Mouse (Mus musculus): ENCODE data around the gene Fndc1. TPM values are rescaled to one million over a fixed set of nuclear protein-coding genes. Genes with fewer than 3 reads are reported as not detected.

Gene Fndc1
- total RNA-seq, 2 experiments from 2014 or later = 10.2 to 11.8 TPM

DNA sequence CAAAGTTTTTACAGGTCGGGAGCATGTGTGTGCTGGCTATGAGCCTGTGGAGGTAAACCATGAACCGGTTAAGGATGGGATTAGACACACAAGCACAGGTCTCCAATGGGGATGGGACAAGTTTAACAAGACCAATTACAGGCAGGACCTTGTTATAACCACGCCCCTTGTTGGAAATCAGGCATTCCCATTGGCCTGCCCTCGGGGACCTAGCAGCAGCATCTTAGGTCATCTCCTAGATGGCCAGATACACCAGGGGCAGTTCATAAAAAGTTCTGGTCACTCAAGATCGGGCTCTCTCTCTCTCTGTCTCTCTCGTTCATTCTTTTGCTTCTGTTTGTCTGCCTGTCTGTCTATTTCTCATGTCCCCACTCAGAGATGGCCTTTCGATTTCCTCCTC lies 6.9 kb downstream of the Fndc1 start:
- no peak for DNase-seq

DNA sequence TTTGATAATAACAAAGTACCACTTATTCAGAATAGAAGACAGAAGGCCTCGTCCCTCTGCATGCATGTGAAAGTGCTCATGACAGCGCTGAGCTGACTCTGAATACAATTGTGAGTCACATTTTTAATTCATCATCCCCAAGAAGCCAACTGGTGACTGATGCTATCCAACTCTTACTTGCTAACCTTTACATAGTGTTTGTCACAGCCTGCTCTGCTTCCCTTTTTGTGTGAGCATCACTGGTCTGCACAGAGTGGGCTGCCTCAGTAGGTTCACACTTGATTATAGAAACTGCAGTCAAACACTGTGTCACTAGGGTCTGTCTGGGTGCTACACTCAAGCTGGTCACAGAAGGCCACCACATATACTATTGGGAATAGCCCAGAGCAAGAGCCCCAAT lies 10.5 kb downstream of the Fndc1 start:
- no peak for DNase-seq

DNA sequence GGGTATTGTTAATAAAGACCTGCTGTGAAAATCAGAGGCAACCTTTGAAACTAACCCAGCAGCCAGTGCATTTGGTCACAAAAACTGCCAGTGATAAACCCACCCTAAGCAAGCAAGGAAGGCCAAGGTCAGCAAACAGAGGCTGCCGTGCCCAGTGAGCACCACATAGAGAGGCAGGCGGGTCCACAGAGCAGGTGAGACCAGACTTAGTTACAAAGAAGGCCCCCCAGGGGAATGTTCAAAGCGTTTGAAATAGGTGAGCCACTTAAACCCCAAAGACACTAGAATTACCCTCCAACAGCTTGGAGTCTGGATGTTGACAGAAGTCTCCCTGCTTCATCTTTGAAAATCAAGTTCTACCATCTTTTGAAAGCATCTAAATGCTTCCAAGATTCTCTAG lies 12.7 kb downstream of the Fndc1 start:
- DNase-seq = no peak

GRCm38 (mm10) chr17:7808043-7808442 lies 19.1 kb downstream of the Fndc1 start:
- no peak for DNase-seq

DNA sequence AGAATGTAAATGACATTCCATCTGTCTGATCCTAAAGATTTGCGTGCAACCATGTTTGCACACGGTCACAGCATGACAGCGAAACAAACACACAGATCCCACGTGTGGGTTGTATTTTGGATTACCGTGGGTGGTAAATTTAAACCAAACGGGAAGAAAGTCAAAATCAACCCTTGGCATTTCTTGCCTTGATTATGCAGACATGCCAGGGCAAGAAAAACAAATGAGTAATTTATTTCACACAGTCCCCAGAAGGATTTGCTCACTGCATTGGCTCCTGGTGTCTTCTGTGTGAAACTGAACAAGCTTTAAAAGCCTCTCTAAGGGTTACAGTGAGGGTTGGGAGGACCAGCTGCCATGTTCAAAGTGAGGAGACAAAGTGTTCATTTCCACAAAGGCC lies 22.0 kb downstream of the Fndc1 start:
- peak; percentile 39 to 40 for DNase-seq

GRCm38 (mm10) chr17:7802483-7802882 lies 24.6 kb downstream of the Fndc1 start:
- DNase-seq = no peak

DNA sequence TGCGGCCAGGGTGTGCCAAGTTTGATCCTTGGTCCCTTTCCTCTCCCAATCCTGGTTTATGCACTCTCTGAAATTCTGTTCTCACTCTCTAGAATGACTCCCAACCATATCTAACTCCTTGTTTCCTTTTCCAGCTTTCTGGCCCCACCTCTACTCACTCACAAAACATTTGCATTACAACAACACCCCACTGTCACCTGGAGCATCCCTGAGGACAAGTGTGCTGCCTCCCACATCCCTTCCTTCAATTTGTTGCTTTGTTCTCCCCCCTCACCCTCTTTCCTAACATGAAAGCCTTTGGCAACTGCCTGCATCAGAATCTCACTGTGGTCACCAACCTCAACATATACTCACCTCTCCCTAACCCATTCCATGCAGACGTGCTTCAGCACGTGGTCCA lies 27.2 kb downstream of the Fndc1 start:
- no peak for DNase-seq

DNA sequence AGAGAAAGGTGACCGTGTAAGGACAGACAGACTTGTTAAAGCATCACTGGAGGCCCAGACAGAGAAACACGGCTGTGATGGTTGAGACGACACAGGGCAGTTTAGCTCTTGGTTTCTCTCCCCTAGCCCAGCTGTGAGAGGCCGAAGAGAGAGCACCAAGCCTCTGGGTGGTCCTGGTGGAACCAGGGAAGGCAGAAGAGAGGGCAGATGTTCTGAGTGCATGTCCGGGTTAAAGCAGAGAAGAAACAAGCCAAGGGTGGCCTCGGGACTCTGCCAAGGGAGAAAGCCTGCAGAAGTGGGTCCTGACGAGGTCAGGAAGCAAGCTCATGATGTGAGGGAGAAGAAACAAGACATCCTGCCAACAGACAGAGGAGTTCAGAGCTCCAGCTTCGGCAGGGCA lies 31.5 kb downstream of the Fndc1 start:
- no peak for DNase-seq

GRCm38 (mm10) chr17:7795168-7795567 lies 31.9 kb downstream of the Fndc1 start:
- no peak for DNase-seq

DNA sequence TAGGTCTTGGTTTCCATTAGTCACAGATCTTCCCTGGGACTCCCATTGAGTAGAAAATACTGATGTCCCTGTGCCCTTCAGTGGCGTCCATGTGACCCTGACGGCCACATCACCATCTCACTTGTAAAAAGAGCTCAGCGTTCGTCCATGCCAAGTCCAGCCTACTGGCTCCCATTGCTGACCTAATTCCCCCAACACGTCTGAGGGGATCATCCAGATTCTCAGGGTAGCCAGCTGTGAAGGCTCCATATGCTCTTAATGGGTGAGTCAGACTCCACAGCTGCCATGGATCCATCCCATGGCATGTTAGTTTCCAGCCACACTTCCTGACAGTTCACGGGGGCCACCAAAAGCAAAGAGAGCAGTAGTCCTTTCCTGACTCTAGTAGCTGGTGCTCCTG lies 33.0 kb downstream of the Fndc1 start:
- no peak for DNase-seq

- no peak for DNase-seq
These were observed 36.6 kb downstream of the Fndc1 start for GRCm38 (mm10) chr17:7790512-7790911.

- DNase-seq = no peak
These were observed 53.0 kb downstream of the Fndc1 start for GRCm38 (mm10) chr17:7774101-7774500.

DNA sequence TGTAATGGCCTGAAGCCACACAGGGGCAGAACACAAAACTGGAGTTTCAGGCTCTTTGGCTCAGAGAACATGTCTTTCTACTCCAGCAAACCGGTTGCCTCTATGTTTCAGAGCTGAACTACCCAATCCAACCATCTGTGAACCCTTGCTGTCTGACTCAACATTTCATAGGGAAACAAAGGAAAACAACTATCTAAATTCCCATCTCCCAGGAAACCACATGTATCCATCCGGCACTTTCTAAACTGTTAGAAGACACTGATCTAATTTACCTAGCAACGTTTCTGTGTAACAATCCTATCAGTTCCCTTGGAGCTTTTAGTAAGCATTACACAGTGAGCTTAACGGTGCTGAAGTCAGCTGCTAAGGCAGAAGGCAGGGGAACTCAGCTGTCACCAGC lies 67.3 kb downstream of the Fndc1 start:
- DNase-seq = no peak

DNA sequence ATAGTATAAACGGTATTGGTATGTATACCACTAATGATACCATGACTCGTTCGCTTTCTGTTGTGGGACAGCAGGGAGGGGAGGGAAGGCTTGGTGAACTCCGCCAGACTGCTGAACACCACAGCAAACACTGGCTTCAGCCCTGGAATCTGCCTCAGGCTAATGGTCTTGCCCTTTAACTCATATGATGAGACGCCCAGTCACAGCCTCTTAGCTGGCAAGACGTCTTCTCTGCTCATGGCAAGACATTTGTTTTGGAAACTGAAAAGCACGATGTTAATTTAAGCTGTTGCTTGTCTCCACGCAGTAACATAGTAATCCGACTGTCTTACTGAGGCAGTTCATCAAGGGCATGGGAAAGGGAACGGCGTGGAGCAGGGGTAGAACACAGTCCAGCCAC lies 72.1 kb downstream of the Fndc1 start:
- DNase-seq = no peak

GRCm38 (mm10) chr17:7753383-7753782 lies 73.7 kb downstream of the Fndc1 start:
- no peak for DNase-seq

DNA sequence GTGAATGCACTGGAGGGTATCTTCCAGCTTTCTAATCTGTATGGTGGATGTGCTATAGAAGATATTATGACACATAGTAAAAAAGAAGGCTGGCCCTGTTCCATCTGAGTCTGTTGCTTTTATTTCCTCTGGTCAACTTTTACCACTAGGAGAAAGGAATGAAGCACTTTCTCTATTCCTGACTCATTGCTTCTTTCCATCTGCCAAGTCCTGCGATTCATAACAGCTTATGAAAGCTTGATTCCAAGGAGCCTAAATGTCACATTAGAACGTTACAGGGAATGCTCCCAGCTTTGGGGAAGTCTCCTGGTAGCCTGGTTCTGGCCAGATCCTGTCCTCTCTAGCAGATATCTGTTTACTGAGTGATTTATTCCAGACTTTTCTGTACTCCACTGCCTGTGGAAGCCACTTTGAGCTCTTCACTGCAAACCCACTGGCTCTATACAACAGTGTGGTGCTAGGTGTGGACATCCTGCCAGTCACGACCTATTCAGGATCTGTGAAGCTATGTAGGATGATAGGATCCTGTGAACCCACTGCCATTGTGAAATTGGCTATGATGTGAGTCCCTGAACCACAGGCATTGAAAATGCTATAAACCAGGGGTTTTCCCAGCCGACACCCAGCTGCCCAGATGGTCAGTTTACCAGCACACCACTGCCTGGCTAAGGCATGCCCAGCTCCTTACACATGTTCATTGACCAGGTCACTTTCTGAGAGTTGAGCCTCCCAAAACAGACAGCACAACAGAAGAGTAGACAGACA lies 77.9 kb downstream of the Fndc1 start:
- no peak for DNase-seq

- peak; percentile 31 to 50 for DNase-seq
These were observed 80.3 kb downstream of the Fndc1 start for GRCm38 (mm10) chr17:7746841-7747240.

GRCm38 (mm10) chr17:7744976-7745375 lies 82.1 kb downstream of the Fndc1 start:
- DNase-seq = no peak

GRCm38 (mm10) chr17:7740988-7741387 lies 86.1 kb downstream of the Fndc1 start:
- no peak for DNase-seq

DNA sequence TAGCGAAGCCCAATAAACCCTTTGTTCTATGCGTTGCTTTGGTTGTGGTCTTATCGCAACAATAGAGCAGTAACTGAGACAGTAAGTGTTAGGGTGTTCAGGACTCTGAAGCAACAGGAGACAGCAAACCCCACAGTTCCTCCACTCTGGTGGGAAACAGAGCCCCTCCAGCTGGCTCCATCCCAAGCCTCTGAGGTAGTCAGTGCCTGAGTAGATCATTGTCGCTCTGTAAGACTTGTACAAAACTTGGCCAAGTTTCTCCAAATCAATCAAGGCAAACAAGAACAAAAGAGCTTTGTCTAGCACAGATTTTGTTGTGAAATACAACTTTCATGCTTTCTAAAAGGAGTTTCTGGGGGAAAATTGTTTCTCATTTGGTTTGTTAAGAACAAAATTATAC lies 104.1 kb downstream of the Fndc1 start:
- no peak for DNase-seq

GRCm38 (mm10) chr17:7718886-7719285 lies 108.2 kb downstream of the Fndc1 start:
- no peak for DNase-seq

DNA sequence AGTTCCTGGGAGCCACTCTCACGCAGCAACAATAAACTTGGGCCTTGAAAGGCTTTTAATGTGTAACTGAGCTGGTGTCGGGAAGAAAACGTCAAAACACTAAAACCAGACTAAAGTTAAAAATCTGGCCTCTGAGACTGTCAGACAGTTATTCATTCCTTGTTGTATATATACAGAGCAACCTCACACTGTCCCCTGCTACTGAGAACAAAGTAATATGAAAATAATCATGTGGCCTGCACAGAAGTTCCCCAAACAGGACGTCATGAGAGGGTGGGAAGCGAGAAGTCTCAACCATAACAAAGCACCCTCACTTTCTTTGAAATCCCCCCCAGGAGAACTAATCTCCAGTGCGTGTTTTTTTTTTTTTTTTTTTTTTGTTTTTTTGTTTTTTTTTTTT lies 109.2 kb downstream of the Fndc1 start:
- DNase-seq = no peak

- DNase-seq = no peak
These were observed 114.1 kb downstream of the Fndc1 start for GRCm38 (mm10) chr17:7713020-7713419.

DNA sequence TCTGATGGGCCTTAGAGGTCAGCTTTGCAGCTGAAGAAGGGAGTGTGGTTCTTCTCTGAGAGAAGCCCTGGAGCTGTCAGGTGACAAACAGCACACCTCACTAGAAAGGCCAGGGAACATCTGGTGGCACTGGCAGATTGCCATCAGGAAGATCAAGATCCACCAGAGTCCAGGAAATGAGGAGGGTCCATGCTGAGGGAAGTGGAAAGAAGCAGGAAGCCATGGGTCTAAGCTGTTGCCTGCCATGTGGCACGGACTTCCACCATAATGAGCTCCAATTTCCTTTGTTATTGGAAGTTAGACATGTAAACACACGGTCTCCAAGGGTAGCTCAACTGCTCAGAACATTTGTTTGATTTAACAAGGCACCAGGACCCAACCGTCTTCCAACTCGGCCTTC lies 120.0 kb downstream of the Fndc1 start:
- no peak for DNase-seq

GRCm38 (mm10) chr17:7690271-7690670 lies 136.8 kb downstream of the Fndc1 start:
- DNase-seq = no peak

Measured in layer of hippocampus, postnatal 36 days (tissue).